Mouse (Mus musculus) neural tube, embryonic 10.5 days (tissue): Measurements from ENCODE around the gene Rcl1.

Experiments used
- DNase-seq: peaks from one replicate; pipeline ENCODE4 v3.0.0-alpha.2; 2017; ENCODE audit warnings: low spot score; ENCODE audit errors: extremely low spot score

The Rcl1 gene

GRCm38 (mm10) chr19:29113746-29114649 lies 12.8 kb downstream of the Rcl1 start:
- no peak for DNase-seq

GRCm38 (mm10) chr19:29116796-29117195 lies 15.6 kb downstream of the Rcl1 start:
- DNase-seq: no peak

DNA sequence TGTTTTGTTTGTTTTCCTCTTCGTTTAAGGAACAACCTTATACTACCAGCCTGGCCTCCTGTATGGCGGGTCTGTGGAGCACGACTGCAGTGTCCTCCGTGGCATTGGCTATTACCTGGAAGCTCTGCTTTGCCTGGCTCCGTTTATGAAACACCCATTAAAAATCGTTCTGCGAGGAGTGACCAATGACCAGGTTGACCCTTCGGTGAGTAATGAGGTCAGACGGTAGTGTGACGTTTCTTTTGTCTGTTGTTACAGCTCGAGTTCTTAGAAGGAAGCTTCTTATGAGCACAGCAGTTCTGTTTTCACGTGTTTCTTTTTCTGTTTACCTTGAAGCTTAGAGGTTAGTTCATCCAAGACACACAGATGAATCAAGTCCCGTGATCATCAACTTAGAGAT lies 17.0 kb downstream of the Rcl1 start:
- DNase-seq: no peak

GRCm38 (mm10) chr19:29120311-29120710 lies 19.1 kb downstream of the Rcl1 start:
- DNase-seq: no peak

DNA sequence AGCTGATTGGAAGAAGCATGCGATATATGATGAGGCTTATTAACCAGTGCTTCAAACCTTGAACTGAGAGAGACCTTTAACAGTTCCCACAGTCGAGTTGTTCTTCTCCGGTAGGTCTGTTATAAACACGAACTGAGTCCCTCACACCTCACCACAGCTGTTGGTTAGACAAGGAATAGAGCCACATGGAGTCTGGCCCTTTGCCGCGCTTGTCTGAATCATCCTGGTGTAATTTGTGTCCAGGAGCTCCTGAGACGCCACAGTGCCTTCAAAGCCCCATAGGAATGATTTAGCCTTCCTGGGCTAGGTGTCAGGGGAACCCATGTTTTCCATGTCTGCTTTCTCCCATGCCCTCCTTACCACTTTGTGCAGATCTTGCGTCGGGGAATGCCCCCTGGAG lies 20.2 kb downstream of the Rcl1 start:
- no peak for DNase-seq

DNA sequence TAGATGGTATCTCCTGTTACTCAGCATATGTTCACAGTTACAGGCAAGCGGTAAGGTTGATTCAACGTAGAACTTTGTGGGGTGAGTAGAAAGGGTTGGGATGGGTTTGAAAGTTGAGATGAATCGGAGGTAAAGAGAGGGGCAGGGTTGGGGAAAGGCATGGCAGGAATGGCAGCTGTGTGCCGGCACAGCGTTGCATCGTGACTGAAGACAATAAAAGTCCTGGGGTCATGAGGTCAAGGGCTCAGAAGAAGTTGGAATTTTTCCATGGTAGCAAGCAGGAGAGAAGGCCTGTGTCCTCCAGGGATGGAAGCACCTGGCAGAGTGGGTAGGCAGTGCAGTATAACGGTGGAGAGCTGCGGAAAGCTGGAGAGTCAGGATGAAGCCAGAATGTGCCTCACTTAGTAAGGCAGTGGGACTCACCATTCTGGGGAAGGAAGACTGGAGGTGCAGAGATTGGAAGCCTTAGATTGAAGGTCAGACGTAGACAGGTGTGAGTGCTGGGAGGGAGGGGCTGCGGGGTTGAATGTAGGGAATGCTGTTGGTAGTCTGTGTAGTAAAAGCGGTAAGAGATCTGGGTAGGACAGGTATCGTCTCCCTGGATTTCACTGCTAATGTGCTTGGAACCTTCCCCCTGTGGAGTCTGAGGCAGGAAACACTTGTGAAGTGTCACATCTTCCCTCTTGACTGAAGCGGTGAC lies 23.9 kb downstream of the Rcl1 start:
- no peak for DNase-seq

DNA sequence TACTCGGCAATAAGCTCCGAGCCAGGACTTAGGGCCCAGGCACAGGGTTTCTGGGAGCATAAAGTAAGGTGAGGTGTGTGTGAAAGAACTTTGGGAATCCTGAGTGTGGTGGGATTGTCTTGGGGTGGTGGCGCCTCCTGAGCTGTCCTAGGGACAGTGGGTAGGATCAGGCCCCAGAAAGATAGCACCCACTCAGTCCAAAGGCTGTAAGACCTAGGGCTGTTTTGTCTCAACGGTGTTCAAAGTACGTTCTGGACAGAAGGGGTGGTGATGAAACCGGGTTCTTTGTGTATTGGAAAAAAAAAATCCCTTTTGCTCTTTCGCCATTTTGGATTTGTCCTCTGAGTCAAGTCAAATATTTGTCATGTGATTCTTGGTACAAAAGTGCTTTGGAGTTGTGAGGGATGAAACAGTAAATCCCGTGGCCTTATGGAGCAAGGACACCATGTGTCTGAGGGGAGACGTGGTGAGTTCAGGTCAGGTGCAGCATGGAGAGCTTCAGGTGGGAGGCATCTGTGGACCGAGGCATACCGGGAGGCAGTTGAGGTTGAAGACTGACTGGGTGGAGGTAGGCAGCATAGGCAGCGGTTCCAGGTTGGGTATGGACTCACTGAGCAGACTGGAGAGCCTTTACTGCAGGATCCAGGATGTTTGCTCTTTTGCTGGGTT lies 25.3 kb downstream of the Rcl1 start:
- DNase-seq: no peak

GRCm38 (mm10) chr19:29127331-29127730 lies 26.2 kb downstream of the Rcl1 start:
- no peak for DNase-seq

DNA sequence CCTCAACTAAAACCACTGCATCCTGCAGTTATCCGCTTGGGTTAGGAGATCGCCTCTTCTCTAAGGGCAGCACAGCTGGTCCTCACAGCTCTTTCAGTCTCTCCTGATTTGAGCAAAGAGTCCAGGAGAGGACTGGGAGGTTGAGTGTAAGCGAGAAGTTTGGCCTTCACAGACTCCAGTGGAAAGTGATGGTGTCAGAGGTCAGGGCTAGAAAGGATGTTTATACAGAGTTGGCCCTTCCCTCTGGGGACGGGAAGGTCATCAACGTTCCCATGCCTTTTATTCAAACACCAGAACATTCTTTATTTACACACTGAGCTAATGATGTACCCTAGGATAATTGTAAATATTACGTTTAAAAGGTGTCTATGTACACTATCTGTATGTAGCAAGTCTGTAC lies 27.0 kb downstream of the Rcl1 start:
- DNase-seq: no peak

GRCm38 (mm10) chr19:29129551-29129950 lies 28.4 kb downstream of the Rcl1 start:
- no peak for DNase-seq

DNA sequence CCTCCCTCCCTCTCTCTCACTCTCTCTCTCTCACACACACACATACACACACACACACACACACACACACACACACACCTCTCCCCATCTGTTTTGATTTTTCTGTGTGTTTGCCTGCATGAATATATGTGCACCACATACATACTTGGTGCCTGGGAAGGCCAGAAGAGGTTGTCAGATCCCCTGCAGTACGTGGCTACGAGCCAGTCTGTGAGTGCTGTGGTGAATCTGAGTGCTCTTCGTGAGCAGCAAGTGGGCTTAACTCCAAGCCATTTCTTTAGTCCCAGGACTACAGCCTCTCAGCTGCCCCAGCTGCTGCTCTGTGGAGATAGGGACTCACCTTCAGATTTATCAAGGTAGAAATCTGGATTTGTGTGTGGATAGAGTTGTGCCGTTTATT lies 30.0 kb downstream of the Rcl1 start:
- no peak for DNase-seq

GRCm38 (mm10) chr19:29134293-29134692 lies 33.1 kb downstream of the Rcl1 start:
- DNase-seq: no peak

GRCm38 (mm10) chr19:29135172-29135736 lies 34.1 kb downstream of the Rcl1 start:
- no peak for DNase-seq

DNA sequence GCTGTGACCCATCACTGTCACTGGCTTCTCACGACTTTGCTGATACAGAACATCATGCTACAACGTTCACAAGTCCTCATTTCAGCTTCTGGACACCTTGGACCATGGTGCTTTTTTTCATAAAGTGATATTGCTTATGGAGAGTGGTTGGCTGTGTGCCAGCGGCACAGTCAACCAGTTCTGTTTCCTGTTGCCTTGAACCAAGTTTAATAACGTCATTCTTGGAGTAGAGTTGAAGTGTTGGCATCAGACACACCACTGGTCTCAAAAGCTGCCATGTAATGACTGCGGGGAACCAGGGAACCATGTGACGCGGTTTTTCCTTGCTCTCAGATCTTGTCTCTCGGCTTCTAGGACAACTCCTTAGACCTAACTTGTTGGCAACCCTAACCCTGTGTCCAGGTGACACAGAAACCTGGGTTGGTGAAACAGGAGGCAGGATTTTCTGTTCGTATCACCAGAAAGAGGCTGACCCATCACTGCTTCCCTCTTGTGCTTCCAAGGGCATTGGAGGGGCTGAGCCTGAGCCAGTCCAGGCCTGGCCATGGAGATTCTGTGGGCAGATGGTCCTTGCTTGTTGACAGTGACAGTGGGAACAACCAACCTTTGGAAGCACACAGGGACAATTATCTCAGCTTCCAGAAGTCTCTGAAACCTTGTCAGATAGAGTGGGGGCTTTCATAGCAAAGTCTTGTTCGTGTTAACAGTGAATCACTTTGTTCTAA lies 37.5 kb downstream of the Rcl1 start:
- no peak for DNase-seq

GRCm38 (mm10) chr19:29139699-29140456 lies 38.7 kb downstream of the Rcl1 start:
- no peak for DNase-seq

- DNase-seq: no peak
Measured at GRCm38 (mm10) chr19:29140933-29141332, 39.8 kb downstream of the Rcl1 start.

DNA sequence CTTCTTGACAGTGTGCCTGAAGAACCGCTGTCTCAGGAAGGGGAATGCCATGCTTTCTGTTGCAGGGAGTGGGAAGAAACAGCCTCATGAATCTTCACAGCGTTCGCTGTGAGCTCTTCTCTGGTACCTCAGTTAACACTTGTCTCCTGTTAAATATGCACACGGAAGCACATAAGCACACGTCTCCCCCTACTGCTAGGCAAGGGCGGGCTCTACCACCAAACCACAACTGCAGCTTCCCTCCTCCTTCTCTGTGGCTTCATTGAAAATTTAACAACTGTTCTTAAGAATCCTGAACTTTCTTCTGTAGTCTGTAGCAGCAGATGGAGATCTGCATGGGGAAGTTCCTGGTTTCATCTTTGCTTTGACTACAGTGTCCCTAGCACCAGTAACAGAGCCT lies 41.1 kb downstream of the Rcl1 start:
- no peak for DNase-seq

GRCm38 (mm10) chr19:29145421-29145820 lies 44.2 kb downstream of the Rcl1 start:
- no peak for DNase-seq

DNA sequence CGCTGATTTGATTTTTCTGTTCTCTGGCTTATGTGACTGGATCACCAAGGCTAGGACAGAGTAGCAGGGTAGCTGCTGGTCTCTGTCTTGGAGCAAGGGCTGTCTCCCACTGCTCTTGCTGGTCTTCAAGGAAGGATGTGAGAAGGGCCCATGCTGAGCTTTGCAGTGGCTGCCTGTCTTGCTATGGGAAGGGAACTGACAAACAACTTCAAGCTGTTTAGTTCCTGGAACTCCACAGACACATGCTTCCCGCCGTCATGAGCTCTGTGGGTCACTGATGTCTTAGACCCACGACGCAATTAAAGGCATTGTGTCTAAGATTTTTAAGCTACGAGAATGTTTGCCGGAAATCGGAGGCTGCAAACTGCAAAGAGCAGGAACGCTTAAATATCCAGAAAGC lies 45.6 kb downstream of the Rcl1 start:
- no peak for DNase-seq

GRCm38 (mm10) chr19:29149583-29149982 lies 48.4 kb downstream of the Rcl1 start:
- DNase-seq: no peak
